Mouse (Mus musculus) large intestine, adult 2 months (tissue): ENCODE measurements at regions not wholly inside any gene's neighbourhood (a gene's known extent, or its start where the extent isn't known, plus 50 kb on each side); places are given as distances from the start of the nearest gene placed in this dataset.

Experiments used
- DNase-seq: peaks from one replicate; pipeline ENCODE4 v3.0.0-alpha.2; 2012; ENCODE audit warnings: low read depth, low spot score
- WGBS: fragments of 180-500 bp; shearing (Covaris S2); methylation state at CpG from one replicate; pipeline ENCODE4 v1.1.7; 2018; 5-methylcytosine and 5-hydroxymethylcytosine counted together

DNA sequence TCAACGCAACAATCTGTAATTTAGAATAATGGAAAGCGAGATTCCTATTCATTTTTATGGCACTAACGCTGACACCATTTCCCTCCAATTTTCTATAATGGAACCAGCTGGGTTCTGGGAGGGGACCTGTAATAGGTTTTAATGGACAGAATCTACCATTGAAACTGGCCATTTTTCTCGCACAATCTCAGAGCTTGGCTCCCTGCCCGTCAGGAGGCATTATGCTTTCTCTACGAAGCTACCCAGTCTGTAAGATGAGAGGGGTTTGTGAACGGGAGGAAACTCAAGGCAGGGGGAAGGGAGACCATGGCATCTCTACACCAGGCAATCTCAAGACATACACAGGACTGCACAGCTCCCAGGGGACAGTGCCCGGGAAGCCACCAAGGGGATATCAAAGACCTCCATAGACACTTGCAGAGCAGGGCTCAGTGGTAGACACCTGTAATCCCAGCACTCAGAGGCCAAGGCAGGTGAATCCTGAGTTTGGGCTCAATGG is 498.2 kb upstream of the Castor2 start:
- DNase-seq, result no peak
- WGBS, result 72% methylated on average over 8 of the region's 8 CpGs

DNA sequence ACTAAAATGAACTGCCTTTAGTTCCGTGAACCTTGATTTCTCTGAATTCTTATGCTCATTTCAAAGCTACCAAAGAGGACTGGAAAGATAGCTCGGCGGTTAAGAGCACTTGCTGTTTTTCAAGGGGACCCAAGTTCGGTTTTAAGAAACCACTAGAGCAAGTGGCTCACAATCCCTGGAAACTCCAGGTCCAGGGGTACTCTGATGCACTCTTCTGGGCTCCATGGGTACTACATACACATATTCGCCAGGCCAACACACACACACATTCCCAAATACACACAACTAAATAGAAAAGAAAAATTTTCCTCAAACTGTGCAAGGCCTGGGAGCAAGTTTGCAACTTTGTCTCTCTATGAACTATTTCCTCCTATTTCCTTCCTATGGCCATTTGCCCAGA is 498.9 kb upstream of the Castor2 start:
- no peak for DNase-seq
- WGBS, result 66% methylated on average over 5 of the region's 5 CpGs

DNA sequence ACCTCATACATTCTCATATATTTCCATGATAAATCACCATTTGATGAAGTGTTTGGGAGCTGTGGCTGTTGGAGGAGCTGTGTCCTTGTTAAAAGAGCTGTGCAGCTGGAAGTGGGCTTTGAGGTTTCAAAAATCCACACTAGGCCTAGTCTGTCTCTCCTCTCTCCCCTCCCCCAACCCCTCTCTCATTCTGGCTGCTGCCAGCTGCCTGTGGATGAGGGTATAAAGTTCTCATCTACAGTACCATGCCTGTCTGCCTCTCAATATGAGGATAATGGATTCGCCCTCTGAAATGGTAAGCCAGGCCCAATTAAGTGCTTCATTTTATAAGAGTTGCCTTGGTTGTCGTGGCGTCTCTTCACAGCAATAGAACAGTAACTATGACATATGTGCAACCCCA is 501.4 kb upstream of the Castor2 start:
- 89% methylated on average over 3 of the region's 3 CpGs for WGBS
- no peak for DNase-seq

DNA sequence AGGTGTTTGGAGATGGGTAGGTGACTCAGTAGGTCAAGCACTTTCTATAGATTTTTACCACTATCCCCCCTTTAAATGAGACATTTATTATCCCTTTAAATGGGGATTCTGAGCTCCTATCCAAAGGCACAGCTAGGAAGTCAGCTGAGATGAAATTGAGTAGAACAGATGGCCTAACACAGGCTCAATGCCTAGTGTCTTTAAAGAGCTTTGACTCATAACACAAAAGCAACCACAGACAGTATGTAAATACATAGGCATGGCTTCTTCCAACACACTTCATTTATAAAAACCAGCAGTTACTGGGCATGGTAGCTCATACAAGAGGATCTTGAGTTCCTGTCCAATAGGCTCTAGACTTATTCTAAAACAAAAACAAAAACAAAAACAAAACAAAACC is 513.0 kb upstream of the Castor2 start:
- DNase-seq, result no peak

DNA sequence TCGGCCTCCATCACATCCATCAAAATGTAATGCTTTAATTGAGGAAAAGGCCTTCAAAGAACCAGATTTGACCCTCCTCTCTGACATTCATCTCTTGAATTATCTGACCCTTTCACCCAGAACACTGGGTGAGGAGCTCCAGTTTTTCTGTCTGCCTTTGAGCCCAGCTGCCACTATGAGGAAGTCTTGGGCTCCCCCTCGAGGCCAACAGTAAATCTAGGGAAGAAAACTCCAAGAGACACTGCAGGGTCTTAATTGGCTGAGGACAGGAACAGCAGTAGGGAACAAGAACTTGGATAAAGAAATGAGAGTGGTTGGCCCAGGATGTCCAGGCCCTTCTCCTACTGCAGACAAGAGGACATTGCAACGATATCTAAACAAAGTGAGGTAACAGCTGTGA is 514.3 kb upstream of the Castor2 start:
- DNase-seq, result no peak

DNA sequence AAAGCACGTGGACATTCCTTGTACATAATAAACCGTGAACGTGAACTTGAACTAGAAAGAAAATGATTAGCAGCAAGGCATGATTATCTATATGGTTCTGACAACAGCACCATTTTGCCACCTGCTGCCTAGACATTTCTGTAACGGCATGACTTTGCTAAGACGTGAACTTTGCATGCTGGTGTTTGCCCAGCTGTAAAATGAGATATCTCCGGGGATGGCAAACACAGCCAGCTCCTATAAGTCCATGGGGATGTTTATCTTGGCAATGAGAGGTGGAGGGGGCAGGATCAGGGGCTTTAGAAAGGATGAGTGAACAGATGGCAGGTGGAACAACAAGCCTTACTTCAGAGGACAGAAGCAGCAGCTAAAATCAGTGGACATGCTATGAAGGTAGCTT is 522.9 kb upstream of the Castor2 start:
- peak; percentile 31 for DNase-seq
- 21% methylated on average over 6 of the region's 6 CpGs for WGBS

More for the DNA sequence above, 514.3 kb upstream of the Castor2 start:
- 25% methylated on average over 3 of the region's 3 CpGs for WGBS

DNA sequence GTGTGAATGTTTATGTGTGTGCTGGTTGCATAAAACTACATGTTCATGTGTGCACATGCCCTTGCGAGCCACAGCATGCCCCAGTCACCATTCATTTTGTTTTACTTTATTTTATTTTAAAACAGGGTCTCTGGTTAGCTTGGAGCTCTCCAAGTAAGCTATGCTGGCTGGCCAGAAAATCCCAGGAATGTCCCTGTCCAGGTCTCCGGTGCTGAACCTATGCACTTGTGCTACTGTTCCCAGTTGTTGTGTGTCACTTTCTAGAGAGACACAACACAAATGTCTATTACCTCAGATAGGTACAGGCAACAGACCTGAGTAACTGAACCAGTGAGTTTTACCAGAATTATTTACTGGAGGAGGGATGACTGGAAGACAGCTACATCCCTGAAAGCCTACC is 530.4 kb upstream of the Castor2 start:
- 78% methylated on average over 2 of the region's 2 CpGs for WGBS

DNA sequence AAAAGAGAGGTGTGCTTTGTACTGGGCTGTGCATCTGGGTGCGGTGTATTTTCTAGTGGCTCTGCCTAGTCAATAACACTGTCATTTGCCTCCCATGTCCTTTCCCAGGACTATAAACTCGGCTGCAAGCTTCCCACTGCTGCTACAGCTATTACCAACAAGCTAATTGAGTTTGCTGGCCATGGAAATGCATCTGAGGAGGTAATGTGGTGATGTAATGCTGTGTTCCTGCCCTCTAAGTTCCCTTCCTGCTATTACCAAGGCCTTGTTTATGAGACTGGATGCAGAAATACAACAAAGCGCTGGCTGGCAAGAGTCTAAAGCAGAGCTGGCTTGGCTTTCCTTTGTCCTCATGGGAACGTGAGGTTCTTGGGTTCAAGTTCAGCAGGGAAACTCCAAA is 533.0 kb upstream of the Castor2 start:
- no peak for DNase-seq
- 66% methylated on average over 4 of the region's 4 CpGs for WGBS

More for the DNA sequence above, 530.4 kb upstream of the Castor2 start:
- DNase-seq, result no peak

DNA sequence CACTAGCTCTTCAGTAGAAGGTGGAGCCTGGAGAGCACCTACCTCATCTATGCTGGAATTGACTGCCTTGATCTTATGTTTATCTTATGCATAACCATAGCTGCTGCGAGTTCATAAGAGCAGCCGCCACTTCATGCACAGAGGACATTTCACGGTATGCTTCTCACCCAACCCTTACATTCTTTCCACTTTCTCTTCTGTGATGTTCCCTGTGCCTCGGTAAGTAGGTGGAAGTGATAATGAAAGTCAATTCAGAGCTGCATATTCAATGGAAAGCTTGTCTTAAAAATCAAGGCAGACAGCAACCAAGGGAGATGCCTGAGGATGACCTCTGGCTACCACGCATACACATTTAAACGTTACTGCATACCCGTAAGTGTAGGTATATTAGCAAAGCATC is 548.9 kb upstream of the Castor2 start:
- no peak for DNase-seq
- WGBS, result 81% methylated on average over 7 of the region's 7 CpGs

DNA sequence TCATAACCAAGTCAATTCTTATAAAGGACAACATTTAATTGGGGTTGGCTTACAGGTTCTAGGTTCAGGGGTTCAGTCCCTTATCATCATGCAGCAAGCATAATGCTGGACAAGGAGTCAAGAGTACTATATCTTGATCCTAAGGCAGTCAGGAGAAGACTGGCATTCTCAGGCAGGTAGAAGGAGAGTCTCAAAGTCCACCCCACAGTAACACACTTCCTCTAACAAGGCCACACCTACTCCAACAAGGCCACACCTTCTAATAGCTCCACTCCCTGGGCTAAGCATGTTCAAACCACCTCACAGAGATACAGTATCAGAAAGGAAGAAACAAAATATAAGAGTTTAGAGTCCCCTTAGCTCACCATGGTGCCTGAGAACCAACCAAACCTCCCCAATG is 557.3 kb upstream of the Castor2 start:
- peak; percentile 6 for DNase-seq

DNA sequence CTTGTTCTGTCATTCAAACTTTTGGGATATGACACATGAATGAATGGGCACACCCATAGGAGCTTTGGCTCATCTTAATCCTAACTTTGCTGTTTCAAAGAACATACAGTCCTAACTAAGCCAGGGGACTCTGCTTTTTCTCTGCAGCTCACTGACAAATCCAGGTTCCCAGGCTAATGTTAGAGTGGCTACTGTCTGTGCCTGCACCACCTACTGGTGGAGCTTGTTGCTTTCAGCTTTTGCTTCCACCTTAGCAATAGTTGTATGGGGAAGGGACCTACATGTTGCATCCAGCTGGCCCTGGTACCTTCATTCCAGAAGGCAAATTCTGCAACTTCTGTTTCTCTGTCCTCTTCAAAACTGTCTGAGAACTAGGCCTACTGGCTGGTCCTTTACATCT is 566.8 kb upstream of the Castor2 start:
- DNase-seq, result no peak

DNA sequence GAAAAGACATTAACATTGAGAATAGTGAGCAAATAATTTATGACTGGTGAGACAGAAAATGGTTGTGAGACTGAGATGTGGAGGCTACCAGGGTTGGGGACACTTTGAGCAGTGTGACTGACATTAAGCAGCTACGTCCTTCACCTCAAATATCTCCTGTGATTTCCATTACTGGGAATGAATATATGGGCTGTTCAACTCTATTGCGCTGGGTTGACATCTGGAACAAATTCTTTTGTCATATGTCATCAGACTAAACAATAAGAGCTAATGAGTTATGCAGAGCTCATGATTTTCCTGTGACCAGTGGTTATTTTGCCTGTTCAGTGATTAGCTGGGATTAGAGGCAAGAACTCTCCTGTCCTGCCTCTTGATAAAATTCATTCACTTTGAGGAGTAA is 593.9 kb upstream of the Castor2 start:
- DNase-seq, result no peak
- 76% methylated on average over 2 of the region's 2 CpGs for WGBS

DNA sequence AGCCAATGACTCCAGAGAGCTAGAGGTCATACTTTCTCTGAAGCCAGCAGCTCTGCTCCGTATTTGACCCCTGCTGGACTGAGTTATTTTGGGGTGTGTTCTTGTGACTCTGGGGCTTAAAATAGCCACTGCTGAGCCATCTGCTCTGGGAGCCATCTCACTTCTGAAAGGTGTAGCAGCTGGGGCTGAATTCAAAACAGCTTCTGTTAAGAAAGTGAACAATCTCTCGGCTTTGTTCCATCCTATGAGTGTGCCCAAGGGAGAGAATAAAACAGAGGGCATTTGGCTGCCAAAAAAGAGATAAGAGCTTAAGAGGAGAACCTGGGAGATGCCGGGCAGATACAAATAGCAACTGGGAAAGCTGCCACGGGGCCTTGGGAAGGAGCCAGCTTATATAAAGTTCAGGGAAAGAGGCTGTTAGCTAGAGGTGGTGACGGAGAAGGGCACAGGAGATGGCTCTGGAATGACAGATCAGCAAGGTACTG is 611.7 kb upstream of the Castor2 start:
- no peak for DNase-seq
- 8% methylated on average over 5 of the region's 5 CpGs for WGBS

DNA sequence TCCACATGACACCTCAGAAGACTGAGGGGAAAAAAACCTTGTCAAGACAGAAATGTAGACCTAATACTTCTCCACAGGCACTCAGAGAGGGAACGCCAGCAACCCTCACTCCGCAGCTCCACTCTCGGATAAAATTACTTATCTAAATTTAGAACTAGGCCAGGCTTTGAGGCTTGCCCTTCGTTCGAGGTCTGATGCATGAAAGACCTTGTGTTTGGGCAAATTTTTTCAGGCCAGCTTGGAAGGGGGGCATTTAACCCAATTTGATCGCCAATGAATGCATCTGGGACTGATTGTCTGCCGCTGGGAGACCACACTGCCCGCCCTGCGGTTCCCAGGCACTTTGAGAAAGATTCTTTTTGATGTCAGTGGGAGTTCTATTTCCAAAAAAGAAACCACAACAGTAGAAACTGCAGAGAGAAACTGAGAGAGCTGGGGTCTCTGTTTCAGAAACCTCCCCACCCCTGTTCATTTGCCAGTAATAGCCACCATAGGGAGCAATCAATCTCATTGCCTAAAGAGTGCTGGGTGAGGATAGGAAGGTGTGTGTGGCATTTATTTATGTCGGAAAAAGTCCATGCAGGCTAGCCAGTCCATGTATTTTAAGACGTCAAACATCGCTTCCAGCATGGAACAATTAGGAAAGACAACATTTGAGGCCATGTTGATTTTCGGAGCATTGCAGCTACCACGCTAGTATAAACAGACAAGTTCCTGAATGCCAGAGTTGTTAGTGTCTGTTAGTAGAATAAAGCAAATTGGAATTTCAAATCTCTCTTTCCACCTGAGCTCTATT is 617.0 kb upstream of the Castor2 start:
- whole genome bisulfite sequencing, result 72% methylated on average over 14 of the region's 14 CpGs
- no peak for DNase-seq

DNA sequence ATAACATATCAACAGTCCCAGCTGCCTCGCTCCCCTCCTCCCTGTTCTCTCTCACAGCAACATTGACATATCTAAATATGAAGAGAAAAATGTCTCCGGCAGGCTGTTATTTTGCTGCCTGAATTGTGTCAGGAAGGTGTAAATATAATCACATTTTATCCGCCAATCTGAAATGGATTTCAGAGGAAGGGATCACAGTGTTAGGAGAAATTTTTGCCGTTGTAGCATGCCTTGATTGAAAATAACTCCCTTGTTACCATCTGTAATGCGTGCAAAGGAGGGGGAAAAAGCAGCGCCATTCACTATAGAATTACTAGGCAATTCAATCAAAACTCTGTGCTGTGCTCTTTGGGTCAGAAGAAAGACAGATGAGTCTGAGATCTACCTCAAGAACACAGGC is 620.3 kb upstream of the Castor2 start:
- WGBS, result 86% methylated on average over 6 of the region's 6 CpGs
- no peak for DNase-seq

DNA sequence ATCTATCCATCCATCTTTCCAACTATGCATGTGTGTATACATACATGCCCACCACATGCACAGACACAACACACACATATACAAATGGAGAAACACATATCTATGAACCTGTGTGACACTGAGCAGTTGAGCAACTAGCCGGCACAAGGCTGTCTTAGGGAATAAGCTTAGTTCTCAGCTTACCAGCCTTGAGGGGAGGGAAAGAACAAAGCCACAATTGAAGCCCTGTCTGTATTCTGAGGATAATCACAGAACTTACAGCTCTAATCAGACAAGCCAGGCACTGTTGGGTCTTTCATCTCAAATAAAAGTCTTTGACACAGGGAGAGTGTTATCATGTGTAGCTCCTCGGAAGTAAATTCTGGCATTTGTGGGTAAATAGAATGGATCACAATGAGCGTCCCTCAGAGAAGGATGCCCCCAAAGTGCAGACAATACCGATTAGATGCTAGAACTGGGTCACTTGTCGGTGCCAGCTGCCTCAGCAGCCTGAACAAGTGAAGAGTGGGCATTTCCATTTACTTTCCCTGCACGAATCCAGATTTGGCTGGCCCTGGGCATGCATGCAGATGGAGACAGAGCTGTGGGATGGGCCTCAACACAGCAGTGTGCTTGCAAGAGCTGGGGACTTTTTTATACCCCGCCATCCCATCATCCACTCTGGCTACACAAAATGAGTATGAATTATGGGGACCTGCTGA is 646.0 kb upstream of the Castor2 start:
- WGBS, result 79% methylated on average over 7 of the region's 7 CpGs
- DNase-seq, result no peak

DNA sequence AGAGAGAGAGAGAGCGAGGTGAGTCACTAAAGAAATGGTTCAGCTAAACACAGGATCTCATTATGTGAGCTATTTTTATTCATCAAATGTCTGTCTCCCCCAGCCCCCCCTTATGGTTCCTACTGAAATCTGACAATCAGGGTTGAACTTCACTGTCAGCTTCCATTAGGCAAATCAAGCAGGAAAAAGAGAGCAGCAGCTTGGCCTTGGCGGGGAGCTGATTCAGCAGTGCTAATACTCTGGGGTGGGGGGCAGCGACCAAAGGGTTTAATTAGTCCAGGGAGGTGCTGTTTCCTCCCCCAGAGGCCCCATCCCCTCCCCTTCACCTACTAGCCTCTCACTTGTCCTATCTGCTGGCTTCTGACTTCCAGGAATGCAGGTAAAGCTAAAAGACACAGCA is 649.6 kb upstream of the Castor2 start:
- 83% methylated on average over 3 of the region's 3 CpGs for WGBS
- no peak for DNase-seq

DNA sequence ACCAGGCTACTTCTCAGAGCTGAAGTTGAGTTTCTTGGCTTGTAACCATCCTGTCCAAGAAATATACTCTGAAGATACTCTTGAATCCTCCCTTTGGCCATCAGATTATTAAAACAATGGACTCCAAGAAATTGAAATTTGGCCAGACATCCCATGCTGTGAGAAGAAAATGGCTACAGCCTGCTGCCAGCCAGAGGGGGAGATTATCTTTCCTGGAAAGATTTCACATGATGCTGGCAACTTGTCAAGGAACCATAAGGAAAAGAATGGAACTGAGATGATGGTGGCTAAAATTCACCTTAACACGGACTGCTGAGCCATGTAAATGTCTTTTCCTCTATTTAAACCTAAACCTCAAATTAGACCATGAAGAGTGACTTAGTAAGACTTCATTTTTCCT is 698.7 kb upstream of the Castor2 start:
- DNase-seq, result no peak
- WGBS, result 36% methylated on average over 1 of the region's 1 CpGs

DNA sequence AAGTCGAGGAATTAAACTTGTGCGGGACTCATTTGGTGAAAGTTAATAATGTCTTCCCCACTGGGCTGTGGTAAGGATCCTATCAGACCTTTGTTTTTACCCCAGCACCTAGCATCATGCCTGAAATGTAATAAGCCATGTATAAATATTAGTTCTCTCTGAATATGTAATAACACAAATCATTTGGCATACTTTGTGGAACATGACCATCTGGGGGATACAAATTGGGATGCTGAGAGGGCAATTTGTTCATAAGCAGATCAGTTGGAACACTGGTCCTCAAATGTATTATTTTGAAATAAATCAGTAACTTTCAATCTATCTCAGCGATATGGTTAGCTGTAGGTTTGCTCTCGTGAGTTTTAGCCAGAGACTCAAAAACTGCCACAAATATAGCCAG is 709.6 kb upstream of the Castor2 start:
- DNase-seq, result no peak
- WGBS, result 74% methylated on average over 4 of the region's 4 CpGs

DNA sequence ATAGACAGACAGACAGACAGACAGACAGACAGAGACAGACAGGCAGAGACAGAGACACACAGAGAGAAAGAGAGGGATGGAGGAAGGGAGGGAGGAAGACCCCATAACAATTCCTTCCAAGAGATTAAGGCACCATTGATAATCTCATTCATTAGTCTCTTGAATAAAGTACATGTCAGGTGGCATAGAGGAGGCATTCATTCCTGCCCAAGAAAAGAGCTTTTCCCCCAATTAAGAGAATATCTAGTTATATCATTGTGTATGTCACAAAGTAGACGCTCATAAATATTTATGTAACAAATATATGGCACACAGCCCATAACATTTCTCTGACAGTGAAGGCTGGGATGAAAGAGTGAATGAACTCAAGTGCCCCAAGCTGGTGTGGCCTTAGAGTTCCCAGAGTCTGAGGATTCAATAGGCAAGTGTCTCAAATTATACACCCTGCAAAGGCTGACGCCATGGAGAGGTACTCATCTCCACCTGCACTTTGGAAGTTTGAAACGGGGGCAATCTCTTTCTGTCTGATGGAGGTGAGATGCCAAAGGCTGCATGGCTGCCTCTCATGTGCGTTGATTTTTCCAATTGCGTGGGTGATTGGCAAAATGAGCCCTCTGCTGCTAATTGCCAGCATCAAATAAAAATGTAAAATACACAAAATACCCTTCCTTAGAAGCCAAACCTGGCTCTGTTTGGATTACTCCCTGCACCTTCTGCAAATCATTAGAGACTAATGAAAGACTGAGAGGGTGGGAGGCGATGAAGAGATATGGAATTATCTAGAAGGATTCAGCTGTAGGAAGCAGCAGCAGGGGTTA is 710.3 kb upstream of the Castor2 start:
- DNase-seq, result no peak
- 68% methylated on average over 6 of the region's 6 CpGs for WGBS
